Mouse (Mus musculus): ENCODE data around the gene Pgm3.
"Not testable (repeated sequence)": the region's sequence is repeated elsewhere in the genome, so short reads cannot be mapped to it uniquely, and the experiment has no call there.

Gene Pgm3

DNA sequence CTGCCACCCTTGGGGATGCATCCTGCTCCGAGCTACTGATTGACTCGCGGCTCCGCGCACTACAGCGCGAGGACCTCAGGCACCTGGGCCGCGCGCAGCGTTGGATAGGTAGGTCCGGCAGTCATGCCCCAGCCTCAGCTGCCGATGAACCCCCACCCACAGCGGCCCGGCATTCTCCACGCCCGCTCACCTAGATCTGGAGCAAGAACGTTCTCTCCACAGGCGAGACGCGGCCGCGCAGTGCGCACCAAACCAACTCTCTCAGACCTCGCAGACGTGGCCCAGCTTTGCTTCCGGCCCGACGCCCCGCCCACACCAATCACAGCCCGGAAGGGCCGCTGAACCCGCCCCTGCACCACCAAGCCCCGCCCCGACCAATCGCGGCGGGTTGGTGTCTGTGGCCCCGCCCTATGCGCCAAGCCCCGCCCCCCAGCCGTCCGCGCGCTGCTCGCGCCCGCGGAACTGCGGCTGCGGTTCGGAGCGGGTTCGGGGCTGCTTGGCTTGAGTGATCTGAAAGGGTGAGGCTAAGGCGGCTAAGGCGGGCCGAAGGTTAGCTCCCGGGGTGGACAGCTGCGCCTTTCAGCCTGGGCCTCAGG, at the start of gene Pgm3, which contains the start of gene Rwdd2a:
Pgm3 (minus strand) TSS at position 303 of the 596 bp plus-strand sequence.
Rwdd2a (plus strand) TSS at position 452 of the 596 bp plus-strand sequence.
- in situ Hi-C loops (cut with MboI; ENCODE audit: low pct_unique_long_range_greater_than_20kb in 1 of 2, low sequenced_read_pairs in 2 of 2, unreplicated experiment in 1 of 2), result loop anchor here (5.0 kb wide), 1 partner anchor 104 kb away; the partner anchor contains the start of gene Dop1a (in 2 of the 2)

DNA sequence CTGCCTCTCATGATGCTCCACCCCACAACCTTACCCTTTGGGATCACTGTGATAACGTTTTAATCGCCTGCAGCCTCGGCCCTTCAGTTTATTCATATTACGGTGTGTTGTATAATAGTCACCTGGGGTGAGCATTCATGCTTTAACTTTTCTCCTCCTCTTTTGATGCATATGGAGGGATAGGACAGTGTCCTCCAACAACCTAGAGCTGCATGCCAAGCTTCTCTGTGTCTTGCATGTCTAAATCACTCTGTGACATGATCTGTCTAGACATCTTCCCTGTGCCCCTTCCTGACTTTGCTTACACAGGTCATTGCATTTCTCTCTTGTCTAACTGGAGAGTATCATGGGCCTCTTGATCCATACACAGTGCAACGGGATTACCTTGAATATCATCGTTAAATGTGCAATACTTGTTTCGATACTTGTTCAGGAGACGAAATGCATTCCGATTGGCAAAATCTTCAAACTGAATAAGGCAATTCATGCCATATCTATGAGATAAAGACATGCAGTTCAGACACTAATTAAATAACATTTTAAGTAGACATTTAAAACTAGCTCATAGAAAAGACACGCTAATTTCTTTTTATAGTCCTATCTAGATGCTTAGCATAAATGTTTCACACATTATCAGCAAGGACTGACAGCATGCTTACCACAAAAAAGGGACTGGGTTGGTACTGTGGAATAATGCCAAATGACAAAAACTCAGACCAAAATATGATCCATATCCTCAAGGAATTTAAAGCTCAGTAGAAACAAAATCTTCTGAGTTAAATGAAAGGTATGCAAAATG, 47.9 kb upstream of the Pgm3 start:
- in situ Hi-C loops (cut with MboI; ENCODE audit: low pct_unique_long_range_greater_than_20kb in 1 of 2, low sequenced_read_pairs in 2 of 2, unreplicated experiment in 1 of 2), result no loop called here

DNA sequence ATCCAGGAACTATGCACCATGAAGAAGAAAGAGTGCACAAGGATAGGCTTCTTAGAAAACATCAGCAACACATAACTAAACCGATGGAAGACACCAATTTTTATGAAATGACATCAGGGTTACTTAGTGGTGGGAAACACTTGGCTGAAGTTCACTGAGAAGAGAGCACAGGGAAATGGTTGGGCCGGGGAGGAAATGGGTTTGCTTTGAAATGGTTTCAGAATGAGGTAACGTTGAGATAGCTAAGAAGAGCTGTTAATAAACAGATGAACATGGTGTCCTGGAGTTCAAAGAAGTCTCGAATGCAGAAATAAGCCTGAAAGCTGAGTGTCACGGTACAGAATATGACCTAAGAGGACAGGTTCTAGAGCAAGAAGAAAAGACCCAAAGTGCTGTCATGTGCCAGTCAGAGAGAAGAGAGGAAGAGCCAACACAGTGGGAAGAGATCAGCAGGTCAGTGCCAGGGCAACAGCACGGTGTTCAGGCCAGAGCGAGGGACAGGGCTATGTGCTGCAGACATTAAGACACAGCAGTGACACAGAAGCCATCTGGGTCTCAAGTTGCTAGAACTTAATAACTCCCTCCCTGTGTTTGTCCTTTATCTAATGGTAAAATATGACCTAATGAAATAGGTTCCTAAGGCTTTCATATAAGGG, 46.3 kb upstream of the Pgm3 start:
- in situ Hi-C loops (cut with MboI; ENCODE audit: low pct_unique_long_range_greater_than_20kb in 1 of 2, low sequenced_read_pairs in 2 of 2, unreplicated experiment in 1 of 2), result no loop called here

DNA sequence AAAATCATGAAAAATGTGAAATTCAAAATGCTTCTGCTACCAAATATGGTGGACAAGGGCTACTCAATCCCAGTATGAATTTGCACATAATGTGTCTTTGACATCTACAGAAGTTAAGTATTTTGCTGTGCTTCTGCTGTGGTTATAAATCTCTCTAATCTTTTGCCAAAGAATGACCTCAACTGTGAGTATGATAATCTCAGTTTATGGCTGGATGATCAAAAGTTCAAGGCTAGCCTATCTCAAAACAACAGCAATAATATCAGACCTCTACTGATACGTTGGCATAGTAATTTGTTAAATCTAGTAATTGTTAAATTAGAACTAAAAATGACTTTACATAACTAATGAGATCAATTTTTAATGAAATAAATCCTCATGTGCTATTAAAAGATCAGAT, 44.1 kb upstream of the Pgm3 start:
- in situ Hi-C loops (cut with MboI; ENCODE audit: low pct_unique_long_range_greater_than_20kb in 1 of 2, low sequenced_read_pairs in 2 of 2, unreplicated experiment in 1 of 2), result no loop called here

DNA sequence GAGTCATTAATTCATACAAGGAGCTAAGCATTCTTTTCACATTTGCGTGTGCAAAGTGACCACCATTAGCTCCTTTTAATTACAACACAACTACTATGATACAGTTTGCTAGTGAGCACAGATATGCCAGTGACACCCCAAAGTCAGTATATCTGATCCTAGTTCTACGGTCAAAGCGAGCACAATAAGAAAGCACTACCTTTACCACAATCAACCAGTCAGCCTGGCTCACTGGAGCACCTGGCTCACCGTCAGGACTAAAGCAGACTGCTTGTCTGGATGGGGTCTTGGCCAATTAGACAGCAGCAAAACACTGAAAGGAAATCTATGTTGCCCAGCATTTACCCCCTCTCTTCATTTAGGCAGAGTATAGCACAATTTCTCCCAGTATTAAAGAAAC, 40.4 kb upstream of the Pgm3 start:
- in situ Hi-C loops (cut with MboI; ENCODE audit: low pct_unique_long_range_greater_than_20kb in 1 of 2, low sequenced_read_pairs in 2 of 2, unreplicated experiment in 1 of 2), result no loop called here

DNA sequence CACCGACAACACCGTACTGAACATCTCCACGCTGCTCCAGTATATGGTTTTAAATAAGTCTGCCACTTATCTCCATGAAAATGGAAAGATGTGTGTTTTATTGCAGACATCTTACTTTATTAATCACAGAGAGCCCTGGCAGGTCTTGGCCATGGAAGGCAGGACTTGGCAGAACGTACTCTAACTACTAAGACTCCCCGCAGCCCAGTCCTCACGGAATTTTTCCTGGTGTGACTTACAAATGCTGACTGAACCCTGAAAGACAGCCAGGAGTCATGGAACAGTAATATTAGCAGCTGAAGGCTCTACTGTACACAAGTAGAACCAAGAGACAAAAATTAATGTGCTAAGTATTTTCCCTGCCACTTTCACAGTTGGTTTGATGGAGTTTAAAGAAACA, 34.1 kb upstream of the Pgm3 start:
- in situ Hi-C loops (cut with MboI; ENCODE audit: low pct_unique_long_range_greater_than_20kb in 1 of 2, low sequenced_read_pairs in 2 of 2, unreplicated experiment in 1 of 2), result no loop called here

DNA sequence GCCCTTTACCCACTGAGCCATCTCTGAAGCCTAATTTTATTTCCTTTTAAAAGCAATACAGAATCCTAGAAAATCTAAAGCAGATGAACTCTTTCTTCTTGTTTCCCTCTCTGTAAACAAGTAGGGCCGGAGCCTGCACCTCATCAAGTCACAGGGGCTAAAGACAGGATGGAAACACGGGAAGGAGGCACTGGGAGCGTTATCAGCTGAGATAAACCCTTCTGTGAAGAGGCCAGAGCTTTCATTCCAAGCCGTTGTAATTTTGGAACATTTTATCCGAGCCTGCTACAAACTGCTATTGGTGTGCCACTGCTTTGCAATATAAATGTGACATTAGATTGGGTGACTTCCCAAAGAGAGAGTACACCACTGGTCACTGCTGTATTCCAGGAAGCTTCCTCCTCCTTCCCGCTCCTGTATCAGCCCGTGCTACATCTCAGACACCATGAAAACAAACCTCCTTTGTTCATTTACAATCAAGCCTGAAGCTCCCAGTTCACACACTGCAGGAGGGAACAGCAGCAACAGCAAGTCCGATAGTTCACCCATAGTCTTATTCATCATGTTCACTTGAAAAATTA, 28.2 kb upstream of the Pgm3 start:
- in situ Hi-C loops (cut with MboI; ENCODE audit: low pct_unique_long_range_greater_than_20kb in 1 of 2, low sequenced_read_pairs in 2 of 2, unreplicated experiment in 1 of 2), result no loop called here

DNA sequence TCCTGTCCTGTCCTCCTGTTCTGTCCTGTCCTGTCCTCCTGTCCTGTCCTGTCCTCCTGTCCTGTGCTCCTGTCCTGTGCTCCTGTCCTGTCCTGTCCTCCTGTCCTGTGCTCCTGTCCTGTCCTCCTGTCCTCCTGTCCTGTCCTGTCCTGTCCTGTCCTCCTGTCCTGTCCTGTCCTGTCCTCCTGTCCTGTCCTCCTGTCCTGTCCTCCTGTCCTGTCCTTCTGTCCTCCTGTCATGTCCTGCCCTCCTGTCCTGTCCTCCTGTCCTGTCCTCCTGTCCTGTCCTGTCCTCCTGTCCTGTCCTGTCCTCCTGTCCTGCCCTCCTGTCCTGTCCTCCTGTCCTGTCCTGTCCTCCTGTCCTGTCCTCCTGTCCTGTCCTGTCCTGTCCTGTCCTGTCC, 25.3 kb upstream of the Pgm3 start:
- in situ Hi-C loops (cut with MboI; ENCODE audit: low pct_unique_long_range_greater_than_20kb in 1 of 2, low sequenced_read_pairs in 2 of 2, unreplicated experiment in 1 of 2), result not testable (repeated sequence)

DNA sequence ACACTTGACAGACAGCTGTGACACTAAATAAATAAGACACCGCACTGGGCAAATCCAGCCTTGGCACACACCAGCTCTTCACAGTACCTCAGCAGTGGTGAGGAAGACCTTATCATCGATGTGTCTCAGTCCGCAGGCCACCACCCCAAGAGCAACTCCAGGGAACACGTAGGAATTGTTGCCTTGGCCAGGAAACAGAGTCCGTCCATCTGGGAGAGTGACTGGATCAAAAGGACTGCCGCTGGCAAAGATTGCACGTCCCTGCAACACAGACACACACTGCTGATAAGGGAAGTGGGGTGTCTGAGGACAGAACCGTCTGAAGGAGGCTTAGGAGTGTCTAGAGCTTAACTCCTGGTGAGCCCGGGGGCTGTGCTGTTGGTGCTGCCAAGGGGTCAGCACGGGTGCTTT, 22.7 kb upstream of the Pgm3 start:
- in situ Hi-C loops (cut with MboI; ENCODE audit: low pct_unique_long_range_greater_than_20kb in 1 of 2, low sequenced_read_pairs in 2 of 2, unreplicated experiment in 1 of 2), result not testable (repeated sequence)

DNA sequence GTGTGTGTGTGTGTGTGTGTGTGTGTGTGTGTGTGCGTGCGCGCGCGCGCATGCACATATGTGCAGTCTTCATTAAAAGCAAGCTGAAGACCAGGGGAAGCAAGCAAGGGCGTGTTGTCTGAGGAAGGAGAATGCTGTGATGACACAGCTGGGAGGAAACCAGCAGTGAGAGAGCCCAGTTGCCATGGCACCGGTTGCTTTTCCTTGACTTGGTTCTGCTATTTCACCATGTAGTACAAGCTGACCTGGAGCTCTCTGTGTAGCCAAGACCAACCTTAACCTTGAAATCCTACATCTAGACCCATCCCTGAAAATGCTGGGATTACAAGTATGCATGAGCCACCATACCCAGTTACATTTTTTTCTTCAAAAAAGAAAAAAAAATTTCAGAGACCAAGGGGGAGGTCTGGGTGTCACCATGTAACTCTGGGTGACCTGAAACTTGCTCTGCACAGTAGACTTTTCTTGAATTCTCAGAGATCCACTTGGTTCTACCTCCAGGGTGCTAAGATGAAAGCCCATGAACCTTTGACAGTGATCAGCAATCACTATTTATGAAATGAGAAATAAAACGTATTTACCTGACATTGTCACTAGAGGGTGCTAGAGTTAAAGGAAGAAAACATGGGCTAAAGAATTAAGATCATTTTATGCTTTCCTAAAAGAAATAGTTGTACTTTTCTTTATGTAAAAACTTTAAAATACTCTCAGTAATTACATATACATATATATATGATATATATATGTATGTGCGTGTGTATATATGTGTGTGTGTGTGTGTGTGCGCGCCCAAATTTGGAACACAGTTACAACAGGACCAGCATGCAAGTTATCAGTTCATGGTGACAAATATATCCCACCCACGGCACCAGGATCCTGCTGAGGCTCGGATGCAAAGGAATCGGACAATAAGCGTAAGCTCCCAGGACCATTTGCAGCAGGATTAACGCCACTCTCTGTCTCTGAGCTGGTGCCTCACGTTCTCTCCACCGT, 21.3 kb upstream of the Pgm3 start:
- in situ Hi-C loops (cut with MboI; ENCODE audit: low pct_unique_long_range_greater_than_20kb in 1 of 2, low sequenced_read_pairs in 2 of 2, unreplicated experiment in 1 of 2), result no loop called here

DNA sequence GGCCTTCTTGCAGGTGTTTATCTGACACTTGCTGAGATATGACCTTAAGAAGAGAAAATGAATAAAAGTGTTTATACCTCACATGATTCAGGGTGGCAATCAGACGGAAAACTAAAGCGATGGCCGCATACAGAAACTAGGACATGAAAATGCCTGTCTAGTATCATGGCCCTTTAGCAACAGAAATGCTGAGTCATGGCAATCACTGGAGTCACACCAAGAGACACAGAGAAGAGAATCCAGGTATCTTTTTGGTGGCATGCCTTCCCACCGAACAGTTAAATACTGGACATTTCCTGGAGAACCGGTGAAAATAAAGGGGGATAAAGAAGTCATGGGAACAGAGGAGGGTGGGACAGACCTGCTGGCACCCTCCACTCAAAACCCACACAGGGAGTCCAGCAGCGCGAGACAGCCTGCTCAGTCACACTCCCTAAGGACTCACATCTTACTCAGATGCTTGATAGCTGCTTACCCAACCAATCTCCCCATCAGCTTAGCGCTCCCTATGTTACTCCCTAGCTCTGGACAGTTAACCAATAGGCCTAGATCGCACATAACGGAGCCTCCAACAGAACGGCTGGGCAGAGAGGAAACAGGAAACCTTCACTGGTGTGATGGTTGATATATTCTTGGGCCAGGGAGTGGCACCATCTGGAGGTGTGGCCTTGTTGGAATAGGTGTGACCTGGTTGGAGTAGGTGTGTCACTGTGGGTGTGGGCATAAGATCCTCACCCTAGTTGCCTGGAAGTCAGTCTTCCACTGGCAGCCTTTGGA, 15.6 kb upstream of the Pgm3 start:
- in situ Hi-C loops (cut with MboI; ENCODE audit: low pct_unique_long_range_greater_than_20kb in 1 of 2, low sequenced_read_pairs in 2 of 2, unreplicated experiment in 1 of 2), result loop anchor here in 1 of 2 experiments (10.0 kb wide), 1 partner anchor 158 kb away; the partner anchor contains the start of gene Prss35

DNA sequence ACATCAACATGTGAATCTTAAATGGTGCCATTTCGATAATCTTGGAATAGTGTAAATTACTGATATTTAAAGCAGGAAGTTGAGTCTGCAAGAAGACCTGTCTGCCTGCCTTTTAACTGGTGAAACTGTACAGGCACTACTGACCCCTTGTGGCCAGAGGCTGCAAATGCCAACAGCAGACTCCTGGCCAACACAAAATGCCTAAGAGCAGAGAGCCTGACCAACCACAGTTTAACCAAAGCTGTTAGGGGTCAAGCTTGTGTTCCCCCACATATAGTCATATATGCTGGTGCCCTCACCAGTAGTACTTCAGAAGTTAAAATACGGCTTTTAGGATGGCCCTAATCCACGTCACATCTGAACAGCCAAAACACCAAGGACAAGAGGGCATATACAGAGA, 12.1 kb upstream of the Pgm3 start:
- in situ Hi-C loops (cut with MboI; ENCODE audit: low pct_unique_long_range_greater_than_20kb in 1 of 2, low sequenced_read_pairs in 2 of 2, unreplicated experiment in 1 of 2), result loop anchor here in 1 of 2 experiments (10.0 kb wide), 1 partner anchor 161 kb away; the partner anchor contains the start of gene Prss35

DNA sequence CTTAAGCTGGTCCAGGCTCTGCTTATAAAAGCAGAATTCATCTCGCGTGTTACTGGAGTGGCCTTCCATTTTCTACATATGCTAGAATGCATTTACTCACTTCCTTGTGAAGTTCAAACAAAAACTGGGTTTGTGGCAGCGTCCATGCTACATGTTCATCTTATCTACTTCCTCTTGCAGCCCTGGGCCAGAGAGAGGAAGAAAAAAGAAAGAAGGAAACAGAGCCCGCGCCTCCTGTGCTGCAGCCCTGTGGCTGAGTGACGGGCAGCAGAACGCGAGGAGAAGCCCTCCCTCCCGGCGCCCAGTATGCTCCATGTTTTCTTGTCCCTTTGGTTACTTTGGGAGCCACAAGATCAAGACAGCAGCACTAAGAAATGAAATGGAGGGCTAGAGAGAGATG, 8.0 kb upstream of the Pgm3 start:
- in situ Hi-C loops (cut with MboI; ENCODE audit: low pct_unique_long_range_greater_than_20kb in 1 of 2, low sequenced_read_pairs in 2 of 2, unreplicated experiment in 1 of 2), result loop anchor here in 1 of 2 experiments (10.0 kb wide), 1 partner anchor 165 kb away; the partner anchor contains the start of gene Prss35

DNA sequence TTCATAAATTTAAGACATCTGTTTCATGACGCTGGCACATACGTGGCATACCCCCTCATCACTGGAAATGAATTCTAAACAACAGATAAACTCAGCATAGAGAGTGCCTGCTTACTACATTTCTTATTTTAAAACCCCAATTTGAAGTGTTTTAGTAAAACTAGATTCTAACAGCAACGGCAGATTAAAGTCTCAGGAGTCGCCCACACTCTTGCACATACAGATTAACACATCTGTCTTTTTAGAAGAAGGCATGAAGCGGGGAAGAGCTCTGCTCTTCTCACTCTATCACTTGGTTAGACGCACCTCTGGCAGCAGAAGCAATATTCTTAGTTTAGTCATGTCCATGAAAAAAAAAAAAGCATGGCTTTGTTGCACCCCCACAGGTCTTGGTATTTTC, 3.5 kb upstream of the Pgm3 start:
- in situ Hi-C loops (cut with MboI; ENCODE audit: low pct_unique_long_range_greater_than_20kb in 1 of 2, low sequenced_read_pairs in 2 of 2, unreplicated experiment in 1 of 2), result no loop called here

DNA sequence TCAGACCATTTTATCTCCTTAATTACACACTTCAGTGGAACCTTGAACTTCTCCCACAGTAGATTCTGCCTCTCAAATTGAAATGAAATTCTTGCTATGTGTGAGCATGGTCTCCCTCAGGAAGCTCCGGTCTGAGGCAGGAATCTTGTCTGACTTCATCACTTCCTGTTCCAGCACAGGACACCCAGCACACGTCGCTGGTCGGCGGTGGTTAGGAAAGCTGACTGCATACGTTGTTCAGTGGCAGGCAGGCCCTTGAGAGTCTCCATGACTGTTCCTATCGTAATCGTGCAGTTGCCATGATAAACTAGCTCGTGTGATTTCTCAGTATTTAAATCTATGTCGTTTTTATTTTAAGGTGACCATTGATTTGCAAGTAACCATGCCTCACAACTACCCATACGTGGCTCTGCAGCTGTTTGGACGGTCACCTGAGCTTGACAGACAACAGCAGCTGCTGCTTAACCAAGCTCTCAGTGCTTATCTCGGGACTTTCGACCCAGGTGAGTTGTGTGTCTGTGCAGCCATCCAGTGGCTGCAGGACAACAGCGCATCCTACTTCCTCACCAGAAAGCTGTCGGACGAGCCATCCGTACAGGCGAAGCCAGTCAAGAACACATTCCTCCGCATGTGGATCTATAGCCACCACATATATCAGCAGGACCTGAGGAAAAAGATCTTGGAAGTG, 2.1 kb upstream of the Pgm3 start:
- in situ Hi-C loops (cut with MboI; ENCODE audit: low pct_unique_long_range_greater_than_20kb in 1 of 2, low sequenced_read_pairs in 2 of 2, unreplicated experiment in 1 of 2), result loop anchor here (5.0 kb wide), 1 partner anchor 106 kb away; the partner anchor contains the start of gene Dop1a (in 2 of the 2)

DNA sequence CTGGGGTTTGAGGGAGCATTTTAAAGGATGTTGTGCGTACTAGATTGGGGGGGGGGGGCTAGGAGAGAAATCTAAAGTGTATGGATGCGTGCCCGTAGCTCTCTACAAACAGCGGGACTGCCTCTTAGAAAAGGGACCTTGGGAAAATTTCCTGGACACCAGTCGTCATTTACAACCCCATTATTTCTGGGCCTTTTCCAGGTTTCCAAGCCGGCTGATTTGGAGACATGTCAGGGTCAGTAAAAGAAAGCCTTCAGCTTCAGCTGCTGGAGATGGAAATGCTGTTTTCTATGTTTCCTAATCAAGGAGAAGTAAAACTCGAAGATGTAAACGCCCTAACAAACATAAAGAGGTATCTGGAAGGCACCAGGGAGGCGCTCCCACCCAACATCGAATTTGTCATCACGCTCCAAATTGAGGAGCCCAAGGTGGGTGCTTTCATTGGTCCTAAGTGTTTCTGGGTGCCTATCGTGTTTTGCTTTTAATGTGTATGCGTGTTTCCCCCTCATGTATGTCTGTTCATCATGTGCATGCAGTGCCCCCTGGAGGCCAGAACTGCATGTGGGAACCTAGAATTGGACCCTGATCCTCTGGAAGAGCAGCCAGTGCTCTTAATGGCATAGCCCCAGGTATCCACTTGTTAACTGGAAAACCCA, 1.1 kb upstream of the Pgm3 start:
- in situ Hi-C loops (cut with MboI; ENCODE audit: low pct_unique_long_range_greater_than_20kb in 1 of 2, low sequenced_read_pairs in 2 of 2, unreplicated experiment in 1 of 2), result loop anchor here (5.0 kb wide), 1 partner anchor 105 kb away; the partner anchor contains the start of gene Dop1a (in 2 of the 2)
